Mouse (Mus musculus): ENCODE measurements around the gene Bri3.

Gene Bri3

DNA sequence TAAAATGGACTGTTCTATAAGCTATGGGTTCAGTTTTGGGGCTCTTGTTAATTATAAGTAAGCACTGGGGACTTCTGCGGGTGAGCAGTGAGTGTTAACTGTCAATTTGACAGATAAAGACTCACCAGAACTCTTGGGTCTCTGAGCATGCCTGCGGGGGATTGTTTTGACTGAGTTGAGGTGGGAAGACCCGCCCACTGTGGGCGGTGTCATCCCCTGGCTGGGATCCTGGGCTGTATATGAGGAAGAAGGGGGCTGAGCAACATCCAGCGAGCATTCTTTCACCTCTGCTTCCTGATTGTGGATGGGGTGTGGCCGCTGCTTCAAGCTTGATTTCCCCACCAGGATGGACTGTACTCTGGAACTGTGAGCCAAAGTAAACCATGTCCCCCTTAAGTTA is 10.0 kb upstream of the Bri3 start:
- in situ Hi-C loops (cut with MboI, MseI), result no loop called here

- in situ Hi-C loops (cut with MboI, MseI), result no loop called here
Observed at GRCm38 (mm10) chr5:144234714-144235113, 9.5 kb upstream of the Bri3 start.

DNA sequence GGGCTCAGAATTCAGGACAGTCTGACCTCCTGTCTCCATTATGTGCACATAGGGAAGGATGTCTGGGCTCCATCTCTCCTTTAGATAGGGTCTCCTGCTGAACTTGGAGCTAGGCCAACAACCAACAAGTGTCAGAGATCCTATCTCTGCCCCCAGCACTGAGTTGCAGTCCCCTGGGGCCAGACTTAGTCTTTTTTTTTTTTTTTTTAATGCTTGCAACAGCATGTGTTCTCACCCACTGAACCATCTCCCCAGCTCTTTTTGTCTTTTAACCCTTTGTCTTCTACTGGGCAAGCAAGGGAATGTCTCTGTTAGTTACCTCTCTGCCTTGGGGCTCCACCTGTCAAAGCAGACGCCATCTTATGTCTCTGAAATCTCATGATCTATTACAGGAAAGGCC is 5.3 kb upstream of the Bri3 start:
- in situ Hi-C loops (cut with MboI, MseI), result no loop called here

- in situ Hi-C loops (cut with MboI, MseI), result no loop called here
Observed at GRCm38 (mm10) chr5:144245592-144245991, 1.4 kb downstream of the Bri3 start.

- in situ Hi-C loops (cut with MboI, MseI), result no loop called here
Observed at GRCm38 (mm10) chr5:144246669-144247068, 2.4 kb downstream of the Bri3 start.

DNA sequence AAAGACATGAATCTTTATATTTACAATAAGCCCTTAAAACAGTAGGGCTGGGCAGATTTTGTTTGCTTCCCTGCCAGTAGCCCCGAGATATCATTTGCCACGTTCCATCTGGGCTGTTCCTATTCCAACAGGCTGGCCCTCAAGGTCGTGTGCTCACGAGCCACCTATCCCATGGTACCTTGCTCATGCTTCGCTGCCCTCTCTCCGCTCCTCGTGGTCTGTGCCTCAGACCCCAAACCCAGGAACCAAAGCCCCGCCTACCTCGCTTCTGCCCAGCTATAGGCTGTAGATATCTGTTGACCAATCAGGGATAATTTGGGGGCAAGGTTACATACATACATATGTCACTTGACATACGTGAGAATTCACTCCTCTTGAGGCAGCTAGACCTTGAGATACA is 3.1 kb downstream of the Bri3 start:
- in situ Hi-C loops (cut with MboI, MseI), result no loop called here

GRCm38 (mm10) chr5:144247906-144248585 is 3.8 kb downstream of the Bri3 start:
- in situ Hi-C loops (cut with MboI, MseI), result no loop called here

DNA sequence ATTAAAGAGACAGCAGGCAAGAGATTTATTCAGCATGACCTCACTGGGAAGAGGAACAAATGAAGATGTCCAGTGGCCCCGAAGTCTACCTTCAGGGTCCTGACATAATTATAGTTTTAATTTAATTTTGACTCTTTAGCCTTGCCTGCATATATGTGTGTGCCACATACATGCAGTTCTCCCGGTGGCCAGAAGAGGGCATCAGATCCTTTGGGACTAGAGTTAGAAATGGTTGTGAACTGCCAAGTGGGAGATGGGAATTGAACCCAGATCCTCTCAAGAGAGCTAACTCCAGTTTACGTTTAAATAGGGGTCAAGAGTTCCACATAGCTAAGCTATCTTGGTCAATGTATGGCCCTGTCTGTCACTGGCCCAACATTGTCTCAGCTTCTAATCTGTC is 5.6 kb downstream of the Bri3 start:
- in situ Hi-C loops (cut with MboI, MseI), result no loop called here

GRCm38 (mm10) chr5:144251876-144252577 is 7.8 kb downstream of the Bri3 start:
- in situ Hi-C loops (cut with MboI, MseI), result no loop called here

DNA sequence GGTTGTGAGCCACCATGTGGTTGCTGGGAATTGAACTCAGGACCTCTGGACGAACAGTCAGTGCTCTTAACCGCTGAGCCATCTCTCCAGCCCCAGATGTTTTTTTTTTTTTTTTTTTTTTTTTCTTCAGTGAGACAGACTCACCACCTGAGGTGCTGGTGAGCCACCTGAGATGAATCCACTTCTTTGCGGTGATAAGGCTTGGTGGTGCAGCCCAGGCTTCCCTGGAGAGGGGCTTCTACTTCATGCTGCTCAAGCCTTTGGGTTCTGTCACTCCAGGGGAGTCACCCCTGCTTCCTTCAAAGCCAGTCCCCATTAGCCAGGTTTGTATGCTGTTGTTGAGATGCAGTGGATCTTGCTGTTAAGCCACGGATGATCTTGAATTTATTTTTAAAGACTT is 9.0 kb downstream of the Bri3 start:
- in situ Hi-C loops (cut with MboI, MseI), result no loop called here

- in situ Hi-C loops (cut with MboI, MseI), result no loop called here
Observed at GRCm38 (mm10) chr5:144254122-144254810, 10.0 kb downstream of the Bri3 start.

- in situ Hi-C loops (cut with MboI, MseI), result loop anchor here (5.0 kb wide), 1 partner anchor 33 kb away; the partner anchor contains the start of gene Tecpr1
Observed at GRCm38 (mm10) chr5:144254811-144255631, 10.8 kb downstream of the Bri3 start.

DNA sequence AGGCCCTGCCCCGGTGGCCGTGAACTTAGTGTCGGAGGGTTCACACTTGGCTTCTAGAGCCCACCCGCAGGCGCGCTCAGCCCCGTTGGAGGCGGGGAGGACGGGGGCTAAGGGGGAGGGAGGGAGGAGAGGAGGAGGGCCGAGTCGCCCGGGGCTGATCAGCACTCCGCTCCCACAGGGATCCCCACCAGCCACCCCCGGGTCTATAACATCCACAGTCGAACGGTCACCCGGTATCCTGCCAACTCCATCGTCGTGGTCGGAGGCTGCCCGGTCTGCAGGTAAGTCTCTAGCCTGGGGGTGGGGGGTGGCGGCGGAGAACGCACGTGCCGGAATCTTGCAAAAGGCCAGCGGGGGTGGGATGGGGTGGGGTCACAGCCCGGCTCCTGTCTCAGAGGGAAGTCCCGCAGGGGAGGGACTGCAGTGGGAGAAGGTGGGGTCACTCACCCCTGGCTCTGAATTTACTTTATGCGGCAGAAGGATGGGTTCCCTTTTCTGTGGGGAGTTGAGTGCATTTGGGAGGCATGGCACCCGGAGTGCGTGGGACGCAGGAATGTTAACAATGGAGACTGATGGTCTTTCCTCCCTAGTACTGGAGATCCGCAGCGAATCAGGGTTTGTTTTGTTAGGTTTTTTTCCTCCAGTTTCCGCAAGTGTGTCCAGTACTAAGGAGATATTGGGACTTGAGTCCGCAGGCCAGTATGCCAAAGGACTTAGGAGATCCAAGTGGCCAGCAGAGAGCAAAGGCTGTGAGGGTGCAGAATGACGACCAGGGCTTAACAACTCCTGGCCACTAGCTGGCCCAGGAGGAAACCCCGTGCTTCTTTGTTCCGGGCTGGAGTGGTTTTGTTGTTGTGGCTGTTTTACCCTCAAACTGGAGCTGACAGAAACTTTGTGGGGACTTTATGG is 11.6 kb downstream of the Bri3 start:
- in situ Hi-C loops (cut with MboI, MseI), result loop anchor here (5.0 kb wide), 1 partner anchor 34 kb away; the partner anchor contains the start of gene Tecpr1

DNA sequence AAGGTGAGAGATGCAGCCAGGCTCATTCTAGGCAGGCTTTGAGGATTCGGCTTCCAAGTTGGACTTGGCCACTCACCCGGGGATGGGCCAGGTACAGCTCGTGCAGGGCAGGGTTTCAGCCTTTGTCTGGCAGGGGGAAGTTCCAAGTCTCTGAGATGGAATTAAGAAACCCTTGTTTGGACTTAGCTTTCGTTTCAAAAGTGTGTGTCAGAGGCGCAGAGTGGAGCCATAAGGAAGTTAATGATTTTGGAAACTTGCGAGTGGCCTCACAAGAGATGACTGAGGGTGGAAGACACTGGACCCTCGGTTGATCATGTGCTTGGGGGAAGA is 12.3 kb downstream of the Bri3 start:
- in situ Hi-C loops (cut with MboI, MseI), result loop anchor here (5.0 kb wide), 1 partner anchor 34 kb away; the partner anchor contains the start of gene Tecpr1

GRCm38 (mm10) chr5:144256888-144257287 is 12.7 kb downstream of the Bri3 start:
- in situ Hi-C loops (cut with MboI, MseI), result loop anchor here (5.0 kb wide), 1 partner anchor 35 kb away; the partner anchor contains the start of gene Tecpr1

- in situ Hi-C loops (cut with MboI, MseI), result loop anchor here (5.0 kb wide), 1 partner anchor 35 kb away; the partner anchor contains the start of gene Tecpr1
Observed at GRCm38 (mm10) chr5:144257451-144258110, 13.3 kb downstream of the Bri3 start.

GRCm38 (mm10) chr5:144258131-144258611 is 13.9 kb downstream of the Bri3 start:
- in situ Hi-C loops (cut with MboI, MseI), result loop anchor here (5.0 kb wide), 1 partner anchor 36 kb away; the partner anchor contains the start of gene Tecpr1

- in situ Hi-C loops (cut with MboI, MseI), result loop anchor here (5.0 kb wide), 1 partner anchor 36 kb away; the partner anchor contains the start of gene Tecpr1
Observed at GRCm38 (mm10) chr5:144258687-144259086, 14.4 kb downstream of the Bri3 start.

- in situ Hi-C loops (cut with MboI, MseI), result loop anchor here (5.0 kb wide), 1 partner anchor 37 kb away; the partner anchor contains the start of gene Tecpr1
Observed at GRCm38 (mm10) chr5:144259228-144259627, 15.0 kb downstream of the Bri3 start.

DNA sequence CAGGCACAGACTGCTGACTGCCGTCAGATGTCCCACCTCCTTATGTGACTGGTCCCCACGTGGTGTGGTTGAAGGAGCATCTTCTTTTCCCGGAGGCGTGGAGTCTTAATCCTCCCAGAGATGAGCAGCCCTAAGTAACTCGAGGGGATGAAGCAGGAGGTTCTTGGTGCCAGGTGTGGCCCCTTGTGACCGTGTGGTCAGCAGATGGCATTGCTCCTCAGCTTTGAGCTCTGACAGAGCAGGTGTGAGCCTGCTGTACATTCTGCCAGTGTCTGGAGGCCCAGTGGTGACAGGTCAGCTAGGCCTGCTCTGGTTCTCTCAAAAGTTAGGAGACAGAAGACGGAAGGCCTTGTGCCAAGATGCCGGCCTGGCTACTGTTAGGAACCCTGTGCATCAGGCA is 16.2 kb downstream of the Bri3 start:
- in situ Hi-C loops (cut with MboI, MseI), result no loop called here
